Mouse (Mus musculus) MN1 (cell line): Measurements from ENCODE around the gene Arrdc2.
A peak's percentile ranks its signal among the peaks of the same experiment; 100 is the strongest.

Source experiments
- DNase-seq: peaks from one replicate; pipeline ENCODE4 v3.0.0-alpha.2; 2016; ENCODE audit warnings: low spot score

Gene Arrdc2

DNA sequence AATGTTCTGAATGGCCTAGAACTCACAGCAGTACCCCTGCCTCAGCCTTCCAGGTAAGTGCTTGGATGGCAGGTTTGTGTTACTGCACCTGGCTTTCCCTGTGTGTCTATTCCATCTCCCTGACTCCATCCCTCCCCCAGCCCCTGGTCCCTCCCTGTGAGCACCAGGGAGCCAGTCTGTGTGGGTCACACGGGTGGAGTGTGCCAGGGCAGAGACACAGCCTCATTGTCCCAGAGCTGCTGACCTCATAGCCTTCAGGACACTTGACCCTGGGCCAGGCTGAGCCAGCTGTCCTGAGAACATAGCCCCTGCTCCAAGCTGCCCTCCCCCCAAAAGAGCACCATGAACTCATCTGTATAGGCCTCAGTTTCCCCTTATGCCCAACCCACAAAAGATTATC, 32.2 kb downstream of the Arrdc2 start:
- no peak for DNase-seq

DNA sequence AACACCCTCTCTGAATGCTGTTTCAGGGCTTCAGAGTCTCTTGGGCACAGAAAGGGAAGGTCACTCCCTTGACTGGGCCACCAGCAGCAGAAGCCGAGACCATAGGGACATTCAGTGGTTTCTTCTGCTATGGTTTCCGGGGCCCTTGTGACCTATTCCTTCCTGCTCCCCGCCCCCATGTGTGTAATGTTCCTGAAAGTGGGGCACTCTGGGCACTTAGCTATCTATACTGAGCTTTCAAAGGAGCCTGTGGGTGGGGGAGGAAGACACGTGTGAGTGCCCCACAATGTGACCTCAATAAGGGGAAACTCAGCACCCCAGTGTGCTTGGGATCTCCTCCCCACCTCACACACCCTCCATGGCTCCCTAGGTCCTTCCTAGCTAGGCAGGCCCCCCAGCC, 33.0 kb downstream of the Arrdc2 start:
- no peak for DNase-seq

DNA sequence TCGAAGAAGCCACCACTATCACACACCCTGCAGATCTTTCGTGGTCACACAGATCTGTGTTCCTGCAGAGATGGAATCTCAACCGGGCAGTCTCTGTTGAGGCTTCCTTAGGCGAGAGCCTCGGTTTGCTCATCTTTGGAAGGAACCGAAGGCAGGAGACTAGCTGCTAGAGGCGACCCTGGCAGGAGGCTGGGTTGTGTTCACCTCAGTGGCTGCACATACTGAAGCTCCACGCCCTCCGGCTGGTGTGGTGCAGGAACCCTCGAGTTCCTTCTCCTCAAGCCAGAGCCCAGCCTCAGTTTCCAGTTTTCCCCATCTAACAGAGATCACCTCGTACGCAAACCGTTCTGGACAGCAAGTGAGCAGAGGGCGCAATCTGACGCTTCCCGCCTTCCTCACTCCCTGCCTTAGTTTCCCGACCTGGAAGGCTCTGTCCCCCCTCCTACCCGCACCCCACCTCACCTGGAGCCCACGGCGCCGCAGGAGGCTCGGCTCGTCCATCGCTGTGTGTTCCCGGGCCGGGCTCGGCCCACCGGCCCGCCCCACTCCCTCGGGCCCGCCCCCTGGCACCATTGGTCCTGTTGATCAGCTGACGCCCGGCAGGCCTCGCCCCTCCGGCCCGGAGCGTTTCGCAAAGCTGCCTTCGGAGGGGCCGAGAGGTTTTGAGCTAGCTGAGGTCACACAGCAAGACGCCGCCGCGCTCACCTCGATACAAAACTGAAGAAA, 34.9 kb downstream of the Arrdc2 start, which contains the start of gene Mast3:
Gene Mast3, minus strand, starts transcription at position 574 of the 726 bp plus-strand sequence.
- peak; percentile 93 for DNase-seq

DNA sequence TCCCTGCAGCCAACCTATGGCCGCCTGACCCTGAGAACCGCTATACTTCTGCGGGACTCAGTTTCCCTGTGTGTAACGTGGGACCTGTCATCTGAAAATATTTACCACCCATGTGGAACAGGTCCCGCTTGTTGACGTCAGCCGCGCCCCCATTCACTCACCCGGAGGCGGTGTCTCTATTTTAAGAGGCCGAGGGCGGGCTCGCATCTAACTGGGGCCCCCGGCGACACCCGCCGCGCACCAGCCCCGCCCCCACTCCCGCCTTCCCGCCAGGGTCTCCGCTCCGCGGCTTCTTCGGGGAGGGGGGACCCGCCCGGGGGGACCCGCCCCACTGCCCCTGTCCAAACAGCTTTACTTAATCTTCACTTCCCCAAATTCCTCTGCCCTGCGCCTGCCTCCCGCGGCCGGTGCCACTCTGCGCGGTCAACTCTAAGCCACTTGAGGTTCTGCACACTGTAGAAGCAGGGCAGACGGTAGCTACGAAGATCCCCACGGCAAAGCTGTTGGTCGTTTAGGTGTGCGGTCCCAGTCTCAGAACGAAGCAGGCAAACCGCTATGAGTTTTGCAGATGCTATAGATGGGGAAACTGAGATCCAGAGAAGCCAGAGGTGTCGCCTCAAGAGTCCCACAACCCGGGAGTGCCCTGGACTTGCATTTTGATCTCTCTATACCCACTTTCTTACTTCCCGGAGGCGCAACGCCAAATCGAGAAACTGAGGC, 35.6 kb downstream of the Arrdc2 start:
- DNase-seq = peak; percentile 56

DNA sequence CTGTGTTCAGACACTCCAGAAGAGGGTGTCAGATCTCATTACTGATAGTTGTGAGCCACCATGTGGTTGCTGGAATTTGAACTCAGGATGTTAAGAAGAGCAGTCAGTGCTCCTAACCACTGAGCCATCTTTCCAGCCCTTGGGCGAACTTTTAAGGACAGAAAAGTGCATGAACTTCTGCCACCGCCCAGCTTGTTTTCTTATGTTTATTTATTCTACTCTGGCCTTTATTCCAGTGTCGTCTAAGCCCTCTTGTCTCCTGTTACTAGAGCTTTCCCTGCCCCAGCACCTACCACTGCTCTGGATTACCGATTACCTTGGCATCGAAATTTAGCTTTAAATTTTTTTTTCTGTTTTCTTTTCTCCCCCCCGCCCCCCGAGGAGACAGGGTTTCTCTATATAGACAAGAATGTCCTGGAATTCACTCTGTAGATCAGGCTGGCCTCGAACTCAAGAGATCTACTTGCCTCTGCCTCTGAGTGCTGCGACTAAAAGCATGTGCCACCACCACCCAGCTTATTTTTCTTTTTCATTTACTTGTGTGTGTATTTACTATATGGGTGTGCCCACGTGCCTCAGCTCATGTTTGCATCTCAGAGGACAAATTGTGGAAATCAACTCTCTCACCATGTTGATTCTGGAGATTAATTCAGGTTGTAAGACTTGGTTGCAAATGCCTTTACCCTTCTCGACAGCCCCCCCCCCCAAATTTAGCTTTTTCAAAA, 36.6 kb downstream of the Arrdc2 start:
- no peak for DNase-seq

DNA sequence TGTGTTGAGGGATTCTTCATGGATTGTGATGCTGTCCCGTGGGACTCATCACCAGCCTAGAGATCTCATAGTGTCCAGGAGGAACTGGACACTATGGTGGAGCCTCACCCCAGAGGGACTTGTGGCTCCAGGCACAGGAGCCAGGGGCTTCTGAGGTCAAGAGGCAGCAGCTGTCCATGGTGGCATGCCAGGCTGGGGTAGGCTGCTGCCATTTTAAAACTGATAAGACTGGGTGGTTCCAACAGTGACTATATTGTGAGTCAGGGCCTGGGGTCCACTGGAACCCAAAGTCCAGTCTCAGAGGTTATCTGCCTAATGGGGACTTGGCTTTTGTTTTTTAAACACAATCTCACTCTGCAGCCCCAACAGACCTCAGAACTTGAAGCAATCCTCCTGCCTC, 37.7 kb downstream of the Arrdc2 start:
- DNase-seq = no peak

DNA sequence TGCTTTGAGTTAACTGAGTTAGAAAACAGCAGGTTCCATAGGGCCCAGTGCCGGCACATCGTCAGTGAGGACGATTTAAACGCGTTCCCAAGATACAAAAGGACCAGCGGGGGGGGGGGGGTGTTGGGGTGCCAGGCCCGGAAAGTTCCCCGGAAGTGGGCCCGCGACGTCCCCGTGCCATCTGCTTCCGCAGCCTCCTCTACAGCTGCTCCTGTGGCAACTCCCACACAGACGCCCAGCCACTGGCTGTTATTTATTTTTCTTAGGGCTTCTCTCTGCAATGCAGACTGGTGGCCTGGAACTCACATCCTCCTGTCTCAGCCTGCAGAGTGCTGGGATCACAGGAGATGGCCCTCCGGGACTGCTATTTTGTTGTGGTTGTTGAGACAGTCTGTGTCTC, 38.4 kb downstream of the Arrdc2 start:
- no peak for DNase-seq

DNA sequence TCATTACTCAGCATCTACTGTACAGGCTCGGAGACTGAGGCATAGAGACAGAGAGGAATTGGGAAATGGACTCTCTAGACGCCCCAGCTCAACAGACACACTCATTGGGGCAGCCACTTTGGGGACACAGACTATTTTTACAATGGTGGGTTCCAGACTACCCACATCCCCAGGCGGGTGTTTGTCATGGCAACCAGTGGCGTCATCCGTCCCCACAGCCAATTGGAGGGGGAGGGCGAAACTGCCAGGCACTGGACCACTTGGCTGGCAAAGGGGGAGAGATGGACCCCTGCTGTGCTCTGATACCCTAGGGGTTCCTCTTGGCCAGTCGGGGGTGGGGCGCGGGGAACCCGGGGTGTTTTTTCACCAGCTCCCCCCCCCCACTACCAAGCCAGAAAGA, 38.9 kb downstream of the Arrdc2 start:
- DNase-seq = no peak

DNA sequence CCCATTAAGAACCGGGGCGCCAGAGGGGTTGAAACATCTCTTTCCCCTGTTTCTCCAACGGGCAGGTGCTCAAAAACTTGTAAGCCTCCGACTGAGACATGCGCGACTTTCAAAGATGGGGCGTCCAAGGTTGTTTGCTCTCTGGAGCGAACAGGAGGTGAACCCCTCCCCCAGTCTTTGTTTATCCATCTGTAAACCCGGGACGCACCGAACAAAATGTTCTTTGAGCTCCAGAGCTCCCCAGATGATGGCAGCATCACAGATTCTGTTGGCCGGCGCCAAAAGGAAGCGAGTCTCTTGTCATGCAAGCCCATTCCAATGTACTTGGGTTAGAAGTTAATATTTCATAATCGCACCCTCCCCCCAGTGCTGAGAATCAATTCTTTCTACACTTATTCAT, 41.2 kb downstream of the Arrdc2 start:
- no peak for DNase-seq

DNA sequence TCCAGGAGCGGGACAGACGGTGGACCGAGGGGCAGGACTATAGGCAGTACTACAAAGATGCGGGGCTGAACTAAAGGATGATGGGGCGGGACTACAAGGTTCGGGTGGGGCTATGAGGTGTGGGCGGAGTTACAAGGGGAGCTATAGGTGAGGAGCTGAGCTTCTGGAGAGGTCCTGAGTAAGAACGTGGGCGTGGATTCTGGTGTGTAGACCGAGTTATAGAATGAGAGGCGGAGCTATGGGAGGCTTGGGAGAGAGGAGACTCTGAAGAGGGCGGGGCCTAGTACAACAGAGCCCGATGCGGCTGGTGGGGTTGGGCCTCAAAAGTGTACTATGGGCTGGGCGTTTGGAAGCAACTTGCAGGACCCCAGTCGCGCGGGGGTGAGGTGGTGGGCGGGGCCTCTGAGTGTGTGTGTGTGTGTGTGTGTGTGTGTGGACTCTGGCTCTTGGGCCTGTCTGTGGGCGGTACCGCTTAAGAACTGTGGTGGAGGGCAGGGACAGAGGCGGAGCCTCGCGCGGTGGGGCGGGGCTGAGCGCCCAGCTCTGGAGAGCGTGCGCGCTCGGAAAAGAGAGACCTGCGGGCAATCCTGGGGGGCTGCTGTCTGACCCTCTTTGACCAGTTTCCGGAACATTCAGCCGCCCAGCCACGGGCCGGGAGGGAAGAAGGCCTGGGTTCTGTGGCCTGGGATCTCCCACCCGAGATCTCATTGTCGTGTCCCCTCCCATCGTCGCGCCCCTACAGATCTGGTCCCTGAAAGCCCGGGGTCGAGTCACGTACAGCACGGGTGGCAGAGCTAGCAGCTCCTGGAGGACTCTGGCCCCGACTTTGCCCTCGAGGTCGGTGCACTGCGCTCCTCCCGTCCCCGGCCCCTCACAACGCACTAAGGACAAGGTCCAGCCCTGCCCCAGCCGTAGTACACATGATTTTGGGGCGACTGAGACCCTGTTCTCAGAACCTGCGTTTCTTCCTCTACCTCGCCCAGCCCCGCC, 42.1 kb downstream of the Arrdc2 start:
- DNase-seq = peak; percentile 98

DNA sequence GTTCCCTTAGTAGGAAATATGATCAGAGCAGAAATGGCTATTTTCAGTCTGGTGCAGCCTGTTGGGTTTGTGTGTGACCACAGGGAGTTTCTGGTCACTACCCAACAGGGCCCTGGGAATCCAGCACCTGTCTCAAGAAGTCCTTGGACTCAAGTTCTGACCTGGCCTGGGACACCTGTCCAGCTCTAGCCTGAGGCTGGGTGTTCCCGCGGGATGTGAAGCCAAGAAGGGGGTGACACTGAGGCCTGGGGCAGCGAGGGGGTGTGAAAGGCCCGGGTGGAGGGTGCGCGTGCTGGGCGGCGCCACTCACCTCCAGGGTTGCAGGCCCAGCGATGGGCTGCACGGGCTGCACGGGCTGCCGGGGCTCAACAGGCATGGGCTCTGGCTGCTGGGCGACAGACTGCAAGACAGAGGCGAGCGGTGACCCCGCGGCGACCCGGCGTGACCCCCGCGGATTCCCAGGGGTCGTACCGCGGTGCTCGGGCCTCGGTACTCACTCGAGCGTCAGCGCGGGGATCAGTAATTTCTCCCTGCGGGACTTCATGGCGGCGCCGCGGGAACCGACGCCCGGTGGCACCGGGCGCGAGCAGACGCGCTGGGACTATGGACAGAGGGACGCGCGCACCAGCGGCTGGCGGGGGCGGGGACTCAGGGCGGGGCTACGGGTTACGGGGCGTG, 43.0 kb downstream of the Arrdc2 start:
- no peak for DNase-seq

DNA sequence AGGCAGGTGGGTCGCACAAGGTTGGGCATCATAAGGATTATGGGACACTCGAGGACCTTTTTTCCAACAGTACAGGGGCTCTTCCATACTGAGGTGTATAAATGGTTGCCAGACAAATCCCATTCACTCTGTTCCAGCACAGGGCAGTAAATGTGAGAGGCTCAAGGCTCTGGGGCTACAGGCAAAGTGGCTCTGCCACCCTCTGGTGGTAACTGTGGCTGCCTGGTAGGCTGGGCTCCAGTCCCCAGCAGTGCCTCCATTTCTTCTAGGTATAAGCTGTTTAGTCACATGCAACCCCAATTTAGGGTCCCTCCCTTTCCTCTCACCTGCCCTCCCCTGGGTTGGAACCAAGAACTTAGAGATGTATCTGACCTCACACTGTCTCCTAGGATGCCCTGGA, 44.1 kb downstream of the Arrdc2 start:
- peak; percentile 66 for DNase-seq

DNA sequence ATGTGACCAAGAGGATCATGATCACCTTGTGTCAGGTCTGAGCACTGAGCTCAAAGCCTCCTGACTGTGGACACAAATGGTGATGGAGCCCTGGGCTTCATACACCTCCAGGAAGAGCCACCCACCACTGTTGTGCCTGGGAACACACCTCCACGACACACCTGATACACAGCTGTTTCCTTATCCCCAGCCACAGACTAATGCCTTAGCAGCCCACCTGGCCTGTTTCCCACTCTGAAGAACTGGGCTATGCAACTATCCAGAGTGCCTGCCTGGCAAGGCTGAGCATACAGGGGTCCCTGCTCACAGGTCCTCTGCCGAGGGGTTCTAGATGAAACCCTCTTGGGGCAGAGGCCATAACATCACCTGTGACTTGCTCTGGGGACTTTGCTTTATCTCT, 45.3 kb downstream of the Arrdc2 start:
- DNase-seq = no peak

DNA sequence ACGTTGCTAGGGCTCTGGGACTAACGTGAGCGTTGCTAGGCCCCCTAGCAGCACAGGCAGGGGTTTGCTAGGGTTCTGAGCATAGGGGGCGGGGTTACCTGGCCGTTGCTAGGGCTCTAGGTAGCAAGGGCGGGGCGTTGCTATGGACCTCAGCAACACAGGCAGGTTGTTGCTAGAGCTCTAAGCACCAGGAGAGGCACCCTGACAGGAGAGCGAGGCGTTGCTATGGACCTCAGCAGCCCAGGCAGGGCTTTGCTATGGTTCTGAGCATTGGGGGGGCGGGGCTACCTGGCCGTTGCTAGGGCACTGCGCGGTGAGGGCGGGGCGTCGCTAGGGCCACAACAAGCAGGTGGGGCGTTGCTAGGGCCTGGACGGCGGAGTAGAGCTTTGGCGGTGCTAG, 46.8 kb downstream of the Arrdc2 start:
- peak; percentile 96 for DNase-seq

DNA sequence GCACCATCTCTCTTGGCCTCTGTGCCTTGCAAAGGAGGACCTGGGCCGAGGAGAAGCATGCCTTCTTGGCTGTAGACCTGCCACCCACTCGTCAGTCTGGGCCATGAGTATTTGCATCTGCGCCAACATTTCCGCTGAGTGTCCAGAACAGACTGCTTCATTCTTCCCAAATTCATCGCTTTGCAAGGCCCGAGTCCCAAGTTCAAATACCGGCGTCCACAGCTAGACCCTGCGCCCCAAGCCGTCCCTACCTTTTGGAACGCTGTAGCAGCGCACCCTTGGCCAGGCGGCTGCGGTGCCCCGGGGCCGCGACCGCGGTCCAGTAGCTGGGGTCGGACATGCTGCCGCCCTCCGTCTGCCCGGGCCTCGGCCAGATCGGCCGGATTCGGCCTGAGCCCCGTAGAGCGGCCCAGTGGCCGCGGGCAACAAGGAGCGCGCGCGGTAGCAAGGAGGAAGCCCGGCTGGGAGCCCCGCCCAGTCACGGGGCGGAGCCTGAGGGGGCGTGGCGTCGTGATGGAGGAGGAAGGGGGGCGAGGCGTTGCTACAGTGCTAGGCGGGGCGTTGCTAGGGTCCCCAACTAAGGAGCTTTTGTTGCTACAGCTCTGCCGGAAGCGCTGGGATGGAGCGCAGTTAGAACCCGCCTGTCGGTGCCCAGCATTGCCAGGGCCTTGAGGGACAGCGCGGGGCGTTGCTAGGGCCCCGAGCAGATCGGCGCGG, 47.4 kb downstream of the Arrdc2 start:
- peak; percentile 99 for DNase-seq

DNA sequence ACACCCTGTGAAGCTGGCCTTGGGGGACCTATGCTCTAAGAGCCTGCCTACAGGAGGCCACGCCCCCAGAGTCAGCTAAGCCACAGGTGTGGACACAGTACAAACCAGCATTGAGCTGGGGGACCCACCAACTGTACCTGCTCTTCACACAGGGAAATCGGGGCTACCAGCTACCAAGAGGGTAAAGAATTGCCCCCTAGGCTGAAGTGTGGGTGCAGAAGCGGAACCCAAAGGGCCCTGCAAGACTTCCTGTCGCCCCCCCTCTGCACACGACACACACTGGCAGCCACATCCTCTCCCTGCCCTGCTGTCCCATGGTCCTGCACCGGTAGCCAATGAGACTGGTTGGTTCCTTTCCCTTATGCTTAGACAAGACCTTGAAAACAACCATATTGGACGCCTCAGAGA, 48.2 kb downstream of the Arrdc2 start:
- DNase-seq = peak; percentile 61

DNA sequence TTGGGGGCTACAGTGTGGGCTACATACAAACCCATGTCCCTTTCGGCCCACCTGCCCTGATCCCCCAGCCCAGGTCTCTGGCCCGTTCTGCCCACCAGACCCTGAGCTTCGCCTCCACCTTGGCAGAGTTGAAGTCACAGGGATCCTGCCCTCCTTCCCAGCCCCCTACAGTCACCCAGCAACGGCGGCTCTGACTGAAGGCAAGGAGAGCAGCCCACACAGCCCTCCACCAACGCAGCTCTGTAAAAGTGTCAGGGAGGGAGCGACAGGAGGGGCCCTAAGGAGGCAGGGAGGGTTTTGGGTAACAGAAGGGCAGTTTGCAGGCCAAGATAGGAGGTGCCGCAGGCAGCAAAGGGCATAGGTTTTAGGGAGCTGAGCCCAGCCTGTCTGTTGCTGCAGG, 48.7 kb downstream of the Arrdc2 start:
- no peak for DNase-seq

DNA sequence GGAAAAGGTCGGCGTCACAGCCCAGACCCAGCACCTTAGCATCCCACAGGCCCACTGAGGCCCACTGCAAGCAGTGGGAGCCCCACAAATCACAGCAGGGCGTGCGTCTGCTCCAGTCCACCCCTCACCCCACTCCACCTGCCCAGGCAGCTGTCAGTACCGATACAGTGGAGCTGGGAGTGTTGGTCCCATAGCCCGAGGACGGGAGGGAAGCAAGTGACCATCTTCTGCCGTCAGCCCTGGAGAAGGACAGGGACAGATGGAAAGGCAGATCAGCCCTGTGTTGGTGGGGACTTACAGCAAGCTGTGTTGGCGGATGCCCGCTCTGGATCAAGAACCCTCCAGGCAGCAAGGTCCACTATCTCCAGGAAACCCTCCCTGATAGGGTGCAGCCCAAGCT, 50.5 kb downstream of the Arrdc2 start:
- no peak for DNase-seq

DNA sequence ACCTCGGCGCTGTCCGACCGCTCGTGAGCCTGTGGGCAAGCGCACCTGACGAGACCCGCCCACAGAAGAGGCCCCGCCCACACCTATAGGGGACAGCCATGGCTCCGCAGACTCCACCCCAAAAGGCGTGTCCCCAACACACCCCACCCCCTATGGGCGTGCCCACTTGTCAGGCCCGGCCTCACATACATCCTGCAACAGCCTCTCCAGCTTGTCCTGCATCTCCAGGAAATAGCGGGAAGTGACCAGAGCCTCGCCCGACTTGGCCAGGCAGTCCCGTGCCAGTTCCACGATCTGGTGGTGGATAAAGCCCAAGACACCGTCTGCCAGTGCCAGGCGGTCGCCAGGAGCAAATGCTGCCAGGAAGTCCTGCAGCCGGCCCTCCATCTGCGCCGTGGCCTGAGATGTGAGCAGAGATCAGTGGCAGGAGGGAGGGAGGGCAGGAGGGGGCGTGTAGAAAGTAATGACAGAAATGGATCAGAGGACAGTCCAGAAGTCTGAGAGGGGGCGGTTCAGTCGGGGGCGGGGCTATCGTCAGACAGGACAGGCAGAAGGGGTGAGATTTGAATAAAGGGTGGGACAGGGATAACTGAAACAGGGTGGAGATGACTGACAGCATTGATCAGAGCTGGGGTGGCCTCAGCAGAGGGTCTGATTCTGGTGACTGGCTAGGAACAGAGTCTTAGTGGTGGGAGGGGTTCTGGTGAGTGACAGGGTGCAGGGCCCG, 51.4 kb downstream of the Arrdc2 start:
- DNase-seq = peak; percentile 94

DNA sequence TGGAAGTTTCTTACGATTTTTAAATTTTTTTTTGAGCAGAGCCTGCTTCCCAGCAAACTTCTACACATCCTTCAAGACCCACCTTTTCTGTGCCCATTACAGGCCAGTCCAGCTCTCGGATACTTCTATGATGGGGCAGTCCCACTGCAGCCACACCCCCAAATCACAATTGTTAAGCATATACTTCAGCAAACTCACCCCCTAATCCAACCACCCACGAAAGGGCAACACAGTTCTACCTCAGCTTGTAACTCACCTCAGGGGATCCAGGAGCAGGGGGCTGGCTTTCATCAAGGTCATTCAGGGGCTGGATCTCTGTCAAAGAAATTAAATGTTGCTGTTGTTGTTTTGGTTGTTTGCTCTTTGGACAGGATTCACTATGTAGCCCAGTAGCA, 52.5 kb downstream of the Arrdc2 start:
- DNase-seq = no peak
